Mouse (Mus musculus) C2C12 (cell line): ENCODE data around the gene Cog1.

Experiments used
- CEBPB ChIP-seq: IDR thresholded peaks from one replicate; pipeline ENCODE4 v1.6.1; 2011; ENCODE audit warnings: low read depth, mild to moderate bottlenecking, control low read depth, moderate library complexity
- CTCF ChIP-seq: IDR thresholded peaks from one replicate; pipeline ENCODE4 v1.5.1; 2011; ENCODE audit not compliant: control insufficient read depth, insufficient read depth, insufficient read length
- MAX ChIP-seq: IDR thresholded peaks from one replicate; pipeline ENCODE4 v1.6.1; 2011; ENCODE audit warnings: mild to moderate bottlenecking, control low read depth
- MYOD1 ChIP-seq: IDR thresholded peaks from one replicate; pipeline ENCODE4 v1.6.1; 2011; ENCODE audit warnings: low read depth; ENCODE audit not compliant: control insufficient read depth, insufficient read length

DNA sequence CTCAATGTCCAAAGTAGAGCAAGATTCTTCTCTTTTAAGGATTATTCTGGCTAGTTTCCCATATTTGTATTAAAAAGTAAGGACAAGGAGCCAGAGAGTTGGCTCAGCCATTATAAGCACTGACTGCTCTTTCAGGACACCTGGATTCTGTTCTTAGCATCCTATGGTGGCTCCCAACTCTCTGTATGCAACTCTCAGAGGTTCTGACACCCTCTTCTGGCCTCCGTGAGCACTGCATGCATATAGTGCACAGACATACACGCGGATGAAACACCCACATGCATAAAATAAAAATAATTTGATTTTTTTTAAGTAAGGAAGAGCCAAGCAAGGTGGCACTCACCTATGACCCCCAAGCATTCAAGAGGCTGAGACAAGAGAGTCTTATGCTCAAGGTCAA, 3.8 kb upstream of the Cog1 start:
- no peak for TF ChIP-seq CTCF
- no peak for TF ChIP-seq MAX
- no peak for TF ChIP-seq CEBPB
- no peak for TF ChIP-seq MYOD1
